Mouse (Mus musculus) kidney, postnatal 0 days (tissue): ENCODE measurements around the gene Trim58. TPM values are rescaled to one million over a fixed set of nuclear protein-coding genes. Genes with fewer than 3 reads are reported as not detected.

Source experiments
- ATAC-seq: fragments of 200-750 bp; cut with Nextera tagmentation; replicated peaks from 2 replicates; pipeline ENCODE4 v1.8.0; 2017; ENCODE audit warnings: low read depth, moderate number of reproducible peaks, moderate TSS enrichment, moderate library complexity; ENCODE audit not compliant: low FRiP score
- DNase-seq: peaks from one replicate; pipeline ENCODE4 v3.0.0-alpha.2; 2016; ENCODE audit warnings: low spot score
- H3K27ac ChIP-seq: fragments of 300-500 bp; sonication (generic); 2 replicates; pipeline ENCODE4 v1.5.1; 2014; ENCODE audit warnings: mild to moderate bottlenecking
- H3K27me3 ChIP-seq: fragments of 300-500 bp; sonication (generic); 2 replicates; pipeline ENCODE4 v1.6.1; 2014; ENCODE audit warnings: low read length, mixed read lengths; ENCODE audit not compliant: insufficient read depth
- H3K36me3 ChIP-seq: fragments of 300-500 bp; sonication (generic); 2 replicates; pipeline ENCODE4 v1.6.1; 2014; ENCODE audit warnings: low read length, mixed read lengths; ENCODE audit not compliant: insufficient read depth
- H3K4me1 ChIP-seq: fragments of 300-500 bp; sonication (generic); replicated peaks from 2 replicates; pipeline ENCODE4 v1.6.1; 2014; ENCODE audit warnings: antibody characterized with exemption, low read length, mixed read lengths; ENCODE audit not compliant: insufficient read depth
- H3K4me2 ChIP-seq: fragments of 300-500 bp; sonication (generic); 2 replicates; pipeline ENCODE4 v1.6.1; 2014; ENCODE audit warnings: mild to moderate bottlenecking, low read length, moderate library complexity, mixed read lengths
- H3K4me3 ChIP-seq: fragments of 300-500 bp; sonication (generic); replicated peaks from 2 replicates; pipeline ENCODE4 v1.5.1; 2014; ENCODE audit warnings: low read depth, low read length
- H3K9ac ChIP-seq: fragments of 300-500 bp; sonication (generic); 2 replicates; pipeline ENCODE4 v1.6.1; 2014; ENCODE audit warnings: low read depth, low read length
- H3K9me3 ChIP-seq: fragments of 300-500 bp; sonication (generic); replicated peaks from 2 replicates; pipeline ENCODE4 v1.6.1; 2016; ENCODE audit warnings: low read length, inconsistent platforms, mixed read lengths
- CTCF ChIP-seq: IDR thresholded peaks from 2 replicates; pipeline ENCODE4 v1.5.1; 2016; ENCODE audit warnings: antibody characterized with exemption, low read depth, mild to moderate bottlenecking, moderate library complexity
- WGBS: fragments of 180-500 bp; shearing (Covaris S2); extraction: QIAGEN DNeasy Blood & Tissue Kit; methylation state at CpG from one replicate; pipeline ENCODE4 v1.1.7; 2014; 5-methylcytosine and 5-hydroxymethylcytosine counted together
- polyA plus RNA-seq: library from polyadenylated mRNA; unstranded; fragments of >200 nt; fragmentation: Nextera tagmentation; extraction: Ambion mirVana; gene quantifications from 2 replicates; pipeline ENCODE4 v1.2.1, GENCODE M21; 2015

The Trim58 gene
- polyA plus RNA-seq, 1 experiment from 2014 or later, result 0.08 TPM

DNA sequence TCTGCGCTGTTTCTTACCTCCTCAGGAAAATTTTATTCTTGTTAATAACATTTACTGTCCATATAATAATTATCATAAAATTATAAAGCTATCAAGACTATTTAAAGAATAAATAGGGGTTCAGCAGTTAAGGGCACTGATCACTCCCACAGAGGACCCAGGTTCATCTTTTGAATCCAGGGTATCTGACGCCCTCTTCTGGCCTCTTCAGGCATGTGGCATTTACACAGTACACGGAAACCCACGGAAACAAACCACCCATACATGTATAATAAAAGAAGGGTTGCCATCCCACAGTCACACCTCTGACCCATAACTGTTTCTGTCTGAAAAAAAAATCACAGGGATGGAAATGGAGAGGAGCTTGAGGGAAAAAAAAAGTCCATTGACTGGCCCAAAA lies 31.6 kb downstream of the Trim58 start:
- H3K9ac ChIP-seq, result no peak overlapping the region
- DNase-seq (no peak), ATAC-seq (no peak)
- H3K4me3 ChIP-seq, result no peak overlapping the region
- no peaks in the 10 kb centered on the region for H3K36me3 ChIP-seq
- WGBS, result 49% methylated on average over 4 of the region's 4 CpGs
- H3K4me2 ChIP-seq, result no peak overlapping the region
- H3K27ac ChIP-seq, result no peak overlapping the region
- TF ChIP-seq CTCF, result peak; percentile 23; the same call in 1 of the 2 replicates
- H3K27me3 ChIP-seq, result no peaks in the 10 kb centered on the region
- H3K9me3 ChIP-seq, result no peaks in the 10 kb centered on the region
- H3K4me1 ChIP-seq, result no peaks in the 10 kb centered on the region

DNA sequence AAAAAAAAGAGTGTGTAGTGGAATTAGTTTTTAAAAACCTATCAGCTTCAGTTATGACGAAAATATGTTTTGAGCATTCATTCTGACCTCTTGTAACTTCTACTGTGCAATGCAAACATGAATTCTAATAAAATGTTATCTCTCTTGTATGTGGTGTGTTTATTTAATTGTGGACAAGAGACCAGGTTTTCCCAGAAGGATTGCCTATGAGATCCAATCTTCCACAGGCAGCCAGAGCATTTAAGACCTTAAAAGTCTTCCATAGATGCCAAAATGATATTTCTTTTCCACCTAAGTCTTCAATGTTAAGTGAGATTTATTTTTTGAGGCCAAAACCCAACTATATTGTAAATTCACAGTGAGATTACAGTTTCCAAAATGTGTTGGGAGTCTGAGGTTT lies 40.5 kb downstream of the Trim58 start, which contains the start of gene Olfr320:
TSS of gene Olfr320 (plus strand) at position 301 of the 400 bp plus-strand sequence.
- whole genome bisulfite sequencing, result 90% methylated on average over 1 of the region's 1 CpGs
- Histone ChIP-seq H3K27ac (no peak within 1 kb of the TSS), H3K27me3 (no peaks in the 10 kb centered on the region), H3K4me1 (no peaks in the 10 kb centered on the region), H3K9me3 (no peaks in the 10 kb centered on the region), H3K4me2 (no peak within 1 kb of the TSS), H3K36me3 (no peaks in the 10 kb centered on the region), H3K4me3 (no peak within 1 kb of the TSS), H3K9ac (no peak within 1 kb of the TSS)
- ATAC-seq, result no peak
- DNase-seq, result no peak
- TF ChIP-seq CTCF, result no peak

DNA sequence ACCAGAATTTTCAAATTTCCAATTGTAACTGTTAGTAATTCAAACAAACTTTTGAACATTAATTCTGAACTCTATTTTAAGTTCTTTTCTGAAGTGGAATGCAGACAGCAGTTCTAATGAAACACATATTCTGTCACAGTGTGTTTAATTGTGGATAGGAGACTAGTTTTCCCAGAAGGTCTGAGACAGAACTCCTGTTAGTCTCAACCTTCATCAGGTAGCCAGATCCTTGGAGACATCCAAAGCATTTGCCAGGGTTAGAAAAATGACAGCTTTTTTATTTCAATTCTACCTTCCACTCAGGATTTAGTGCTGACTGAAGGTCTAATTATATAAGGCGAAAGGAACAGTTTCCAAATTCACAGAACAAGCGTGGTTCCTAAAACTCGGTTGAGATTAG lies 58.6 kb downstream of the Trim58 start, which contains the start of gene Olfr319:
TSS of gene Olfr319 (plus strand) at position 301 of the 400 bp plus-strand sequence.
- DNase-seq (no peak), ATAC-seq (no peak)
- no peak for TF ChIP-seq CTCF
- H3K9ac ChIP-seq, result no peak within 1 kb of the TSS
- 84% methylated on average over 3 of the region's 3 CpGs for WGBS
- H3K4me2 ChIP-seq, result no peak within 1 kb of the TSS
- H3K4me3 ChIP-seq, result no peak within 1 kb of the TSS
- no peak within 1 kb of the TSS for H3K27ac ChIP-seq
- no peaks in the 10 kb centered on the region for H3K9me3 ChIP-seq
- no peaks in the 10 kb centered on the region for H3K4me1 ChIP-seq
- no peaks in the 10 kb centered on the region for H3K27me3 ChIP-seq
- no peaks in the 10 kb centered on the region for H3K36me3 ChIP-seq

Other genes starting within 250 kb of the Trim58 start
- gene 1810065E05Rik, start 219.4 kb upstream of the Trim58 start, polyA plus RNA-seq, result not detected in 2 replicates
- gene Gm12253, start 207.9 kb upstream of the Trim58 start, polyA plus RNA-seq, result not detected in 2 replicates
- gene Lypd9, start 187.5 kb upstream of the Trim58 start, polyA plus RNA-seq, result not detected in 2 replicates
- gene Olfr30, start 178.2 kb upstream of the Trim58 start, polyA plus RNA-seq, result not detected in 2 replicates
- 0.08 TPM in 1 of 2 replicates, not detected in the other for gene Olfr332, start 147.9 kb upstream of the Trim58 start, polyA plus RNA-seq
- gene Olfr331, start 137.9 kb upstream of the Trim58 start, polyA plus RNA-seq, result not detected in 2 replicates
- not detected in 2 replicates for gene Olfr330, start 105.6 kb upstream of the Trim58 start, polyA plus RNA-seq
- not detected in 2 replicates for gene Olfr329-ps, start 94.0 kb upstream of the Trim58 start, polyA plus RNA-seq
- gene Olfr328, start 84.8 kb upstream of the Trim58 start, polyA plus RNA-seq, result not detected in 2 replicates
- not detected in 2 replicates for gene Olfr224, start 69.9 kb upstream of the Trim58 start, polyA plus RNA-seq
- not detected in 2 replicates for gene Olfr325, start 62.7 kb upstream of the Trim58 start, polyA plus RNA-seq
- gene Olfr324, start 45.4 kb upstream of the Trim58 start, polyA plus RNA-seq, result not detected in 2 replicates
- gene 2210407C18Rik, start 24.4 kb upstream of the Trim58 start, polyA plus RNA-seq, result not detected in 2 replicates
- gene Olfr323, start 10.0 kb upstream of the Trim58 start, polyA plus RNA-seq, result not detected in 2 replicates
- gene Olfr322, start 18.3 kb downstream of the Trim58 start, polyA plus RNA-seq, result 0.05 and 0.09 TPM in 2 replicates
- not detected in 2 replicates for gene Olfr320, start 40.6 kb downstream of the Trim58 start, polyA plus RNA-seq
- gene Olfr319, start 58.7 kb downstream of the Trim58 start, polyA plus RNA-seq, result not detected in 2 replicates
- not detected in 2 replicates for gene Olfr318, start 83.5 kb downstream of the Trim58 start, polyA plus RNA-seq
- not detected in 2 replicates for gene Olfr317, start 98.7 kb downstream of the Trim58 start, polyA plus RNA-seq
- not detected in 2 replicates for gene Olfr316, start 112.3 kb downstream of the Trim58 start, polyA plus RNA-seq
- gene Olfr315, start 132.7 kb downstream of the Trim58 start, polyA plus RNA-seq, result not detected in 2 replicates
- not detected in 2 replicates for gene Olfr314, start 142.5 kb downstream of the Trim58 start, polyA plus RNA-seq
- 0.31 and 0.37 TPM in 2 replicates for gene Fam183b, start 161.5 kb downstream of the Trim58 start, polyA plus RNA-seq
- gene Olfr313, start 174.5 kb downstream of the Trim58 start, polyA plus RNA-seq, result not detected in 2 replicates
- gene Olfr312, start 188.8 kb downstream of the Trim58 start, polyA plus RNA-seq, result not detected in 2 replicates
- gene Olfr311, start 198.8 kb downstream of the Trim58 start, polyA plus RNA-seq, result not detected in 2 replicates
- gene Gm12258, start 206.7 kb downstream of the Trim58 start, polyA plus RNA-seq, result 5.5 and 6.1 TPM in 2 replicates
- 7.2 TPM in 2 replicates for gene 2810021J22Rik, start 226.8 kb downstream of the Trim58 start, polyA plus RNA-seq